Mouse (Mus musculus): ENCODE results near the gene Vmn2r43.
"Not testable (repeated sequence)": the region's sequence is repeated elsewhere in the genome, so short reads cannot be mapped to it uniquely, and the experiment has no call there.

Gene Vmn2r43

DNA sequence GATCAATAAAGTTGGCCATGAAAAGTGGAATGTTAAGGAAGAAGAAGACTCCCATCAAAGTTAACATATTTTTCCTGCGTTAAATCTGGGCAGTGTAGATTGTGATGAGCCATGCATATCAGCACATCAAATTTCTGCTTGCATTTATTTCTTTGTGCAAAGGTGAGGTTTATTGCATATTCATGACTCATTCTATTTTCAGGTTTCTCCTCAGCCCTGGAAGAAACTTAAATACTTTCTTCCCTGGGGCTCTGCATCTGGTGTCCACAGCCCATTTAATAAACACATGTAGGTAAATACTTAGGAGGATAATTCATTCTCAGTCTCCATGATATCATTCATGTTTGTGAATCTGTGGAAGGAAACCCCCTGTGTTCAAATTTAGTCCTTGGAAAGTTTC lies at the start of gene Vmn2r43:
Vmn2r43 (minus strand) TSS at position 101 of the 400 bp plus-strand sequence.
- not testable (repeated sequence) for DNase-seq

DNA sequence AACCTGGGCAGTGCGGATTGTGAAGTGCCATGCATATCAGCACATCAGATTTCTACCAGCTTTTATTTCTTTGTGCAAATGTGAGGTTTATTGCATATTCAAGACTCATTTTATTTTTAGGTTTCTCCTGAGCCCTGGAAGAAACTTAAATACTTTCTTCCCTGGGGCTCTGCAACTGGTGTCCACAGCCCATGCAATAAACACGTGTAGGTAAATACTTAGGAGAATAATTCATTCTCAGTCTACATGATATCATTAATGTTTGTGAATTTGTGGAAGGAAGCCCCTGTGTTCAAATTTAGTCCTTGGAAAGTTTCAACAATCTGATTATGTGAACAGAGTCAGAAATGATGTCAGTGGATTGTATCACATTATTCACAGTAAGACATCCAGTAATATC lies 60.2 kb downstream of the Vmn2r43 start, which contains the start of gene Vmn2r42:
Vmn2r42 (minus strand) TSS at position 101 of the 400 bp plus-strand sequence.
- not testable (repeated sequence) for DNase-seq
